Mouse (Mus musculus): ENCODE results near the gene Tulp2. TPM values are rescaled to one million over a fixed set of nuclear protein-coding genes. Genes with fewer than 3 reads are reported as not detected.
"Not testable (repeated sequence)": the region's sequence is repeated elsewhere in the genome, so short reads cannot be mapped to it uniquely, and the experiment has no call there.

The Tulp2 gene
- polyA plus RNA-seq, 1 experiment from 2014 or later, result 0.41 TPM

- Histone ChIP-seq H3K4me2 (replicated peaks) (peak overlapping the region; percentile 10; the same call in 1 of the 2 replicates), H3K4me3 (no peak overlapping the region)
These were observed 30.2 kb upstream of the Tulp2 start for GRCm38 (mm10) chr7:45451344-45451982.

GRCm38 (mm10) chr7:45454971-45455370 lies 26.7 kb upstream of the Tulp2 start:
- Histone ChIP-seq H3K9me3 (no peaks in the 10 kb centered on the region), H3K36me3 (peaks cover 47% of the 10 kb centered on the region), H3K4me1 (peaks cover 17% of the 10 kb centered on the region), H3K9ac (no peak overlapping the region), H3K27me3 (replicated peaks) (no peaks in the 10 kb centered on the region), H3K27ac (no peak overlapping the region), H3K4me3 (no peak overlapping the region), H3K4me2 (replicated peaks) (no peak overlapping the region)
- ATAC-seq (ENCODE audit: low FRiP score, low read depth), result no peak
- WGBS, result 91% methylated on average over 15 of the region's 15 CpGs

More at GRCm38 (mm10) chr7:45451344-45451982, 30.2 kb upstream of the Tulp2 start:
- no peak overlapping the region for H3K9ac ChIP-seq
- peak; percentile 70 for ATAC-seq (ENCODE audit: low FRiP score, low read depth)
- peaks cover 50% of the 10 kb centered on the region for H3K36me3 ChIP-seq
- no peak overlapping the region for H3K27ac ChIP-seq
- no peaks in the 10 kb centered on the region for H3K27me3 ChIP-seq (replicated peaks)
- 52% methylated on average over 23 of the region's 23 CpGs for WGBS
- no peaks in the 10 kb centered on the region for H3K9me3 ChIP-seq
- no peaks in the 10 kb centered on the region for H3K4me1 ChIP-seq

DNA sequence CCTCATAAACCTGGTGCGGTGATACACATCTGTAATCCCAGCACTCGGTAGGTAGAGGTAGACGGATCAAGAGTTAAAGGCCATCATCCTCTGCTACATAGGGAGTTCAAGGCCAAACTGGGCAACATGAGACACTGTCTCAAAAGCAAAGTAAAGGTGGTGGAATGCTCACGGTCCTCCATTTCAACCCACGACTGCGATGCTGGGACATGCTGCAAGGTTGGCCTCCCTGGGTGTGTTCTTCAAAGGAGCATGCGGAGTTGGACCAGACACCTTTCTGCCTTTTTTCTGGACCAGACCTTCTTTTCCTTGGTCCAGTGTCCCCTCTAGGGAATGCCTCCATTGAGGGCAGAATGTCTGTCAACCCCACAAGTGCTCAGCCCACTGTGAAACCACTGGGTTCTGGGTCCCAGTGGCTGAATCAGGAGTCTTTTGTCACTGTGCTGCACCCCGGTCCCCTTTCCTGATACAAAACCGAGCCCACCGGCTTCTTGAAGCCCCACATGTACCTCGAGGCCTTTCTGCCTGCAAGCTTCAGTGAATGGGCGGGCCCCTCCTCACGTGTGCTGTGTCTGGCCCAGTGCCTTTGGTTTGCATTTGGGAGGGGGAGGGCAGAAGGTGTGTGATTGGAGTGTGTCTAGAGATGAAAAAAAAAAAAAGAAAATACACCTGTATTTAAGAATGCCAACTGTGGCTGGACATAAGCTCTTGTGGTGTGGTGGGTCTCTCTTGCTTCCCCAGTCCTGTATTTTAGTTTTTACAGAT lies 25.6 kb upstream of the Tulp2 start:
- H3K9me3 ChIP-seq, result no peaks in the 10 kb centered on the region
- WGBS, result 83% methylated on average over 13 of the region's 13 CpGs
- H3K27me3 ChIP-seq (replicated peaks), result no peaks in the 10 kb centered on the region
- peaks cover 44% of the 10 kb centered on the region for H3K36me3 ChIP-seq
- no peak overlapping the region for H3K9ac ChIP-seq
- H3K27ac ChIP-seq, result no peak overlapping the region
- peaks cover 27% of the 10 kb centered on the region for H3K4me1 ChIP-seq
- no peak overlapping the region for H3K4me2 ChIP-seq (replicated peaks)
- H3K4me3 ChIP-seq, result no peak overlapping the region
- ATAC-seq (ENCODE audit: low FRiP score, low read depth), result no peak

GRCm38 (mm10) chr7:45456721-45457203 lies 24.9 kb upstream of the Tulp2 start:
- H3K27me3 ChIP-seq (replicated peaks), result no peaks in the 10 kb centered on the region
- H3K36me3 ChIP-seq, result peaks cover 44% of the 10 kb centered on the region
- H3K9me3 ChIP-seq, result no peaks in the 10 kb centered on the region
- no peak overlapping the region for H3K4me3 ChIP-seq
- H3K27ac ChIP-seq, result no peak overlapping the region
- ATAC-seq (ENCODE audit: low FRiP score, low read depth), result no peak
- H3K9ac ChIP-seq, result no peak overlapping the region
- H3K4me1 ChIP-seq, result peaks cover 30% of the 10 kb centered on the region
- 61% methylated on average over 9 of the region's 9 CpGs for WGBS
- H3K4me2 ChIP-seq (replicated peaks), result peak overlapping the region; percentile 75

DNA sequence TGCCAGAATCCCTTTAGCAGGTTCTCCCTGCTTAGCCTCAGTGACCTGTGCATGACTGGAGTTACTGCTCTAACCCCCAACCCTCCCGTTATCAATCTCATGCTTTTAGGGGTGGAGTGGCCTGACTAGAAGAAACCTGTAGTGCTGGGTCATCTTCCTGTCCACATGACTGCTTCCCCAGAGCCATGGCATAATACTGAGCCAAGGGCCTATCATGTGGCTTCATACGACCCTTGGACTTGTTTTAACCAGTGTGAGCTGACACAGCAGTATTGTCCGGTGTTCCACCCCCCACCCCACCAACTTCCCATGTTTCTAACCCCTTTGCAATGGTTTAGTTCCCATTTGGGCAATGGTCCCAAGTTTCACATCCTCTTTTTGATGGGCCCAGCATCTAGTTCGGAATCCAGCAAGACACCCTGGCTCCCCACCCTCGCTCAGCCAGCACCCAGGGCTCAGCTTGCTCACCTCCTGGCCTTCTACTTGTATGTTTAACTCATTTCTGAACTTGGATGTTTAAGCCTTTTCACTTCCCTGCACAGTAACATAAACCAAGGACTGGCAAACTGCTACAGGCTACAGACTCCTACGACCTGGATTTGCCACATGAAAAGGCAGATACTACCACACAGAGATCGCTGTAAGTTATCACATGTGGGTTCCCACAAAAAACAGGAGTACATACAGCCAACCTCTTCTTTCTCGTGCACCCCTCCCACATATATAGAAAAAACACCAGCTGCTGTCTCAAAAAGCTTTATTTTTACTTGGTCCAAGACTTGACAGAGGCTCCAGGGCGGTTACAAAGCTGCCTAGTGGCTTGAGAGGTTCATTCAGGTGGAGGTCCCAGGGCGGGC lies 24.2 kb upstream of the Tulp2 start:
- Histone ChIP-seq H3K9ac (peak overlapping the region; percentile 83; the same call in 1 of the 2 replicates), H3K4me3 (peak overlapping the region; percentile 72), H3K27ac (no peak overlapping the region), H3K36me3 (peaks cover 43% of the 10 kb centered on the region), H3K9me3 (no peaks in the 10 kb centered on the region), H3K4me2 (replicated peaks) (peak overlapping the region; percentile 75), H3K27me3 (replicated peaks) (no peaks in the 10 kb centered on the region), H3K4me1 (peaks cover 34% of the 10 kb centered on the region)
- WGBS, result 74% methylated on average over 10 of the region's 10 CpGs
- ATAC-seq (ENCODE audit: low FRiP score, low read depth), result no peak

DNA sequence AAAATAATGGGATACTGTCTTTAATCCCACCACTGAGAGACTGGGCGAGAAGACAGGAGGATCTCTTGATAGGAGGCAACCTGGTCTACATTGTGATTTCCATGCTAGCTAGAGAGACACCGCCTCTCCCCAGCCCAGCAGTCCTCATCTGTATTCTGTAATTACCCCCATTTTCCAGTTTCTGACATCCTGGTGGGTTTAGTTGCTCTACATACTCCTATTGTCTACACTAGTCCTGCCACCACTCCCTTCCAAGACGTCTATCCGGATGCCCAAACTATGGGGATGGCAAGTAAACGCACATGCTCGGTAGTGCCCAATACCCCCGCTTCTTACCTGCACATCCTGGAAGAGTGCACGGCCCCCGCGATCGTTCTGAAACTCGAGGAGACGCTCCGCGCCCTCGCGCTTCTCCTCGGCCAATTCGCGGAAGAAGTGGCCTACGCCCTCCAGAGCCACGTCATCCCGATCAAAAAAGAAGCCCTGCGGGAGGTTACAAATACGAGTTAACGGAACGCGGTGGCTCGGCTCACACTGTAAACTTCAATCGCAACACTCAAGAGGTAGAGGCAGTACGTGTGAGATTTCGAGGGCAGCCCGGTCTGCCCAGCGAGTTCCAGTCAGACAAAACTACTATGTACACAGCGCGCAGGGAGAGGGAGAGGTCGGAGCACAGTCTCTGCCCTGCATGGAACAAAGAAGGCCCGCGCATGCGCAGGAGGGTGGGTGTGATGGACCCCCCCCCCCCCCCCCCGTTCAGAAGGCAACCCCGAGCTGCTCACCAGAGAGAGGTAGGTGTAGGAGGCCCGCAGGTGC lies 22.7 kb upstream of the Tulp2 start:
- under 1% methylated on average over 43 of the region's 43 CpGs for WGBS
- Histone ChIP-seq H3K9me3 (no peaks in the 10 kb centered on the region), H3K27me3 (replicated peaks) (no peaks in the 10 kb centered on the region), H3K4me1 (peaks cover 35% of the 10 kb centered on the region), H3K4me2 (replicated peaks) (peak overlapping the region; percentile 75), H3K4me3 (peak overlapping the region; percentile 72), H3K36me3 (peaks cover 49% of the 10 kb centered on the region), H3K27ac (peak overlapping the region; percentile 81), H3K9ac (peak overlapping the region; percentile 83)
- peak; percentile 82 for ATAC-seq (ENCODE audit: low FRiP score, low read depth)

GRCm38 (mm10) chr7:45459564-45460140 lies 22.0 kb upstream of the Tulp2 start, which contains the start of gene Ftl1:
Gene Ftl1 (minus strand): TSS chr7:45459884.
- not testable (repeated sequence) for H3K9me3 ChIP-seq; H3K27me3 ChIP-seq (replicated peaks)
- peak within 1 kb of the TSS; percentile 81 for H3K27ac ChIP-seq
- H3K4me1 ChIP-seq, result peaks cover 35% of the 10 kb centered on the region
- under 1% methylated on average over 37 of the region's 37 CpGs for WGBS
- H3K4me2 ChIP-seq (replicated peaks), result peak within 1 kb of the TSS; percentile 75
- peak within 1 kb of the TSS; percentile 83 for H3K9ac ChIP-seq
- ATAC-seq (ENCODE audit: low FRiP score, low read depth), result peak; percentile 96
- peaks cover 48% of the 10 kb centered on the region for H3K36me3 ChIP-seq
- peak within 1 kb of the TSS; percentile 72 for H3K4me3 ChIP-seq

GRCm38 (mm10) chr7:45460377-45460776 lies 21.3 kb upstream of the Tulp2 start:
- peak overlapping the region; percentile 58; the same call in 1 of the 2 replicates for H3K27ac ChIP-seq
- H3K9ac ChIP-seq, result 0 out of 2 replicates have a peak overlapping the region, but pooled peaks have one; percentile 26
- peaks cover 48% of the 10 kb centered on the region for H3K36me3 ChIP-seq
- peak; percentile 7; the same call in 1 of the 2 replicates for ATAC-seq (ENCODE audit: low FRiP score, low read depth)
- H3K4me2 ChIP-seq (replicated peaks), result peak overlapping the region; percentile 59
- peaks cover 38% of the 10 kb centered on the region for H3K4me1 ChIP-seq
- no peaks in the 10 kb centered on the region for H3K9me3 ChIP-seq
- peak overlapping the region; percentile 72; the same call in 1 of the 2 replicates for H3K4me3 ChIP-seq
- WGBS, result 82% methylated on average over 7 of the region's 7 CpGs
- no peaks in the 10 kb centered on the region for H3K27me3 ChIP-seq (replicated peaks)

GRCm38 (mm10) chr7:45460860-45461314 lies 20.8 kb upstream of the Tulp2 start:
- Histone ChIP-seq H3K4me3 (no peak overlapping the region), H3K9me3 (no peaks in the 10 kb centered on the region), H3K36me3 (peaks cover 49% of the 10 kb centered on the region), H3K27me3 (replicated peaks) (no peaks in the 10 kb centered on the region), H3K4me1 (peaks cover 43% of the 10 kb centered on the region), H3K27ac (peak overlapping the region; percentile 58), H3K9ac (peak overlapping the region; percentile 26; the same call in 1 of the 2 replicates), H3K4me2 (replicated peaks) (peak overlapping the region; percentile 59)
- WGBS, result 32% methylated on average over 13 of the region's 13 CpGs
- ATAC-seq (ENCODE audit: low FRiP score, low read depth), result no peak

DNA sequence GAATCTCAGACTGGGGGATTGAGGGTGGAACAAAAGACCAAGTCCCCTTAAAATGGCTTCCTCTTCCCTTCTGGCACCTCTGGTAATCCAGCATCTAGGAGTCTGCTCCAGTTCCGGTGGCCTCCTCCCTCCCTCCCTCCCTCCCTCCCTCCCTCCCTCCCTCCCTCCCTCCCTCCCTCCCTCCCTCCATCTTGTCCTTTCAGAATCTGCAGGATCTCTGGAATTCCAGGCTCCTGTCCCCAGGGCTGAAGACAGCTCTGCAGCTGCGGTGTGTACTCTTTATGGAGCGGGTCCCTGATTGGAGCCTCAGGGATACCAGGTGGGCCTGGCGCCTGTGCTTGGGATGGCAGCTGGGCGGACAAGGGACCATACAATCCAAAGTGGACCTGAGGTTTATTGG lies 20.4 kb upstream of the Tulp2 start:
- H3K4me1 ChIP-seq, result peaks cover 47% of the 10 kb centered on the region
- H3K4me3 ChIP-seq, result no peak overlapping the region
- H3K9ac ChIP-seq, result no peak overlapping the region
- H3K27ac ChIP-seq, result peak overlapping the region; percentile 58; the same call in 1 of the 2 replicates
- 40% methylated on average over 4 of the region's 5 CpGs for WGBS
- H3K4me2 ChIP-seq (replicated peaks), result peak overlapping the region; percentile 59
- no peaks in the 10 kb centered on the region for H3K9me3 ChIP-seq
- H3K27me3 ChIP-seq (replicated peaks), result no peaks in the 10 kb centered on the region
- peaks cover 49% of the 10 kb centered on the region for H3K36me3 ChIP-seq
- no peak for ATAC-seq (ENCODE audit: low FRiP score, low read depth)

GRCm38 (mm10) chr7:45461781-45462180 lies 19.9 kb upstream of the Tulp2 start:
- H3K36me3 ChIP-seq, result peaks cover 49% of the 10 kb centered on the region
- ATAC-seq (ENCODE audit: low FRiP score, low read depth), result no peak
- H3K27ac ChIP-seq, result no peak overlapping the region
- no peaks in the 10 kb centered on the region for H3K9me3 ChIP-seq
- WGBS, result 78% methylated on average over 4 of the region's 4 CpGs
- H3K4me2 ChIP-seq (replicated peaks), result no peak overlapping the region
- no peaks in the 10 kb centered on the region for H3K27me3 ChIP-seq (replicated peaks)
- no peak overlapping the region for H3K4me3 ChIP-seq
- H3K9ac ChIP-seq, result no peak overlapping the region
- peaks cover 46% of the 10 kb centered on the region for H3K4me1 ChIP-seq
